Mouse (Mus musculus) cortical plate, adult 2 months (tissue): Measurements from ENCODE around the gene Mov10. TPM values are rescaled to one million over a fixed set of nuclear protein-coding genes. Genes with fewer than 3 reads are reported as not detected.

Source experiments
- H3K27ac ChIP-seq: fragments of 200-500 bp; 2 replicates; pipeline ENCODE4 v1.5.1; 2012; ENCODE audit warnings: low read length, control low read depth, inconsistent platforms; ENCODE audit not compliant: insufficient read depth
- H3K4me1 ChIP-seq: fragments of 200-500 bp; 2 replicates; pipeline ENCODE4 v1.6.1; 2011; ENCODE audit warnings: low read length; ENCODE audit not compliant: control insufficient read depth, insufficient read depth
- H3K4me3 ChIP-seq: fragments of 200-500 bp; 2 replicates; pipeline ENCODE4 v1.5.1; 2011; ENCODE audit warnings: mild to moderate bottlenecking, low read length, control low read depth; ENCODE audit not compliant: insufficient read depth
- CTCF ChIP-seq: fragments of 200-500 bp; IDR thresholded peaks from 2 replicates; pipeline ENCODE4 v1.5.1; 2011; ENCODE audit warnings: mild to moderate bottlenecking, control low read depth, low read length; ENCODE audit not compliant: insufficient read depth; ENCODE audit errors: extremely low read depth
- POLR2A ChIP-seq: fragments of 200-500 bp; IDR thresholded peaks from 2 replicates; pipeline ENCODE4 v1.6.1; 2011; ENCODE audit warnings: mild to moderate bottlenecking, low read length, control low read depth; ENCODE audit not compliant: insufficient read depth; ENCODE audit errors: extremely low read depth
- polyA plus RNA-seq: library from polyadenylated mRNA; depleted of rRNA; stranded (reverse); fragments of >200 nt; gene quantifications from 2 replicates; pipeline ENCODE4 v1.2.3, GENCODE M21; 2012

Gene Mov10
- polyA plus RNA-seq, 1 experiment, result 13.4 TPM

GRCm38 (mm10) chr3:104812254-104812653, 6.1 kb downstream of the Mov10 start:
- H3K27ac ChIP-seq, result no peak overlapping the region
- TF ChIP-seq POLR2A (no peak), CTCF (no peak)
- H3K4me3 ChIP-seq, result no peak overlapping the region
- H3K4me1 ChIP-seq, result peaks cover 3% of the 10 kb centered on the region; the same call in 1 of the 2 replicates

GRCm38 (mm10) chr3:104811752-104812151, 6.6 kb downstream of the Mov10 start:
- Histone ChIP-seq H3K4me1 (no peaks in the 10 kb centered on the region), H3K4me3 (no peak overlapping the region), H3K27ac (no peak overlapping the region)
- TF ChIP-seq CTCF, result no peak
- TF ChIP-seq POLR2A, result no peak

GRCm38 (mm10) chr3:104805539-104805938, 12.8 kb downstream of the Mov10 start:
- TF ChIP-seq POLR2A, result no peak
- no peak for TF ChIP-seq CTCF
- Histone ChIP-seq H3K4me1 (no peaks in the 10 kb centered on the region), H3K4me3 (no peak overlapping the region)

GRCm38 (mm10) chr3:104804312-104804711, 14.1 kb downstream of the Mov10 start:
- no peak overlapping the region for H3K4me3 ChIP-seq
- TF ChIP-seq POLR2A (no peak), CTCF (no peak)
- no peak overlapping the region for H3K27ac ChIP-seq
- no peaks in the 10 kb centered on the region for H3K4me1 ChIP-seq

More at GRCm38 (mm10) chr3:104805539-104805938, 12.8 kb downstream of the Mov10 start:
- no peak overlapping the region for H3K27ac ChIP-seq

GRCm38 (mm10) chr3:104801481-104801880, 16.9 kb downstream of the Mov10 start:
- H3K27ac ChIP-seq, result no peak overlapping the region
- TF ChIP-seq CTCF, result no peak
- no peak for TF ChIP-seq POLR2A
- H3K4me1 ChIP-seq, result no peaks in the 10 kb centered on the region
- no peak overlapping the region for H3K4me3 ChIP-seq

- TF ChIP-seq POLR2A (no peak), CTCF (no peak)
- no peak overlapping the region for H3K27ac ChIP-seq
- no peaks in the 10 kb centered on the region for H3K4me1 ChIP-seq
- no peak overlapping the region for H3K4me3 ChIP-seq
Measured at GRCm38 (mm10) chr3:104800681-104801080, 17.7 kb downstream of the Mov10 start.

- Histone ChIP-seq H3K4me1 (peaks cover 4% of the 10 kb centered on the region), H3K4me3 (no peak overlapping the region), H3K27ac (no peak overlapping the region)
- TF ChIP-seq POLR2A, result no peak
- no peak for TF ChIP-seq CTCF
Measured at GRCm38 (mm10) chr3:104796430-104797082, 21.8 kb downstream of the Mov10 start.

- Histone ChIP-seq H3K4me1 (peaks cover 9% of the 10 kb centered on the region), H3K4me3 (no peak overlapping the region), H3K27ac (no peak overlapping the region)
- no peak for TF ChIP-seq POLR2A
- no peak for TF ChIP-seq CTCF
Measured at GRCm38 (mm10) chr3:104795661-104796340, 22.6 kb downstream of the Mov10 start.

- no peak for TF ChIP-seq CTCF
- TF ChIP-seq POLR2A, result no peak
- no peak overlapping the region for H3K27ac ChIP-seq
- no peak overlapping the region for H3K4me3 ChIP-seq
- peaks cover 12% of the 10 kb centered on the region for H3K4me1 ChIP-seq
Measured at GRCm38 (mm10) chr3:104794953-104795470, 23.4 kb downstream of the Mov10 start.
